ENCODE assay signal across 25 mouse cellular contexts in genomic region chr9:97599006-97599405, GRCm38 (mm10).
DNase-seq lines count a peak whose midpoint lies in the region; ATAC-seq and TF ChIP-seq lines count a peak whose summit lies in the region.
"Had no signal": no experiment of that assay in that cellular context is flagged by ENCODE, and none has a peak within 500 bp of the region (broad histone marks: within the 10 kb centered on the region; RNA-seq: fewer than 3 reads in every experiment).

No protein-coding gene starts in this region.

- no peak overlapping the region for H3K27ac ChIP-seq in forebrain, embryonic 14.5 days (ENCODE audit: low read depth, low read length)
- no peak overlapping the region for H3K27ac ChIP-seq in forebrain, embryonic 10.5 days
- no peak overlapping the region for H3K27ac ChIP-seq in limb, embryonic 13.5 days
- H3K27ac ChIP-seq in limb, embryonic 10.5 days = no peak overlapping the region
- H3K27ac ChIP-seq in forebrain, postnatal 0 days (ENCODE audit: low read depth, low read length) = no peak overlapping the region
- H3K27ac ChIP-seq: embryonic facial prominence, embryonic 12.5 days; embryonic facial prominence, embryonic 15.5 days; heart, adult 2 months; heart, embryonic 10.5 days; hindbrain, embryonic 12.5 days; hindbrain, embryonic 15.5 days had no signal

- ATAC-seq in forebrain, embryonic 14.5 days = no peak; the same call in 1 of the 2 replicates
- peak; percentile 40; the same call in 1 of the 2 replicates for ATAC-seq in limb, embryonic 13.5 days (ENCODE audit: low FRiP score, low read depth)
- peak; percentile 83 for ATAC-seq in forebrain, postnatal 0 days
- ATAC-seq: Patski had no signal

- no peaks in the 10 kb centered on the region for H3K27me3 ChIP-seq in forebrain, embryonic 14.5 days (replicated peaks; ENCODE audit: control insufficient read depth, insufficient read depth, low read length)
- H3K27me3 ChIP-seq in forebrain, embryonic 10.5 days (ENCODE audit: poor library complexity, severe bottlenecking) = no peaks in the 10 kb centered on the region
- peaks cover 8% of the 10 kb centered on the region; the same call in 1 of the 2 replicates for H3K27me3 ChIP-seq in limb, embryonic 13.5 days
- no peaks in the 10 kb centered on the region for H3K27me3 ChIP-seq in limb, embryonic 10.5 days (ENCODE audit: low read depth, poor library complexity, severe bottlenecking)
- H3K27me3 ChIP-seq in forebrain, postnatal 0 days (ENCODE audit: insufficient read depth, low read length) = no peaks in the 10 kb centered on the region
- H3K27me3 ChIP-seq: CH12.LX; embryonic facial prominence, embryonic 12.5 days; embryonic facial prominence, embryonic 15.5 days; hindbrain, embryonic 12.5 days; hindbrain, embryonic 15.5 days; Patski had no signal

- WGBS in forebrain, embryonic 14.5 days = 80% methylated on average over 3 of the region's 3 CpGs
- 95% methylated on average over 3 of the region's 3 CpGs for WGBS in forebrain, embryonic 10.5 days
- WGBS in limb, embryonic 13.5 days = 62% methylated on average over 3 of the region's 3 CpGs
- WGBS in limb, embryonic 10.5 days = 91% methylated on average over 3 of the region's 3 CpGs
- 58% methylated on average over 3 of the region's 3 CpGs for WGBS in forebrain, postnatal 0 days

- H3K36me3 ChIP-seq in forebrain, embryonic 14.5 days (ENCODE audit: control insufficient read depth, insufficient read depth, low read length) = no peaks in the 10 kb centered on the region
- H3K36me3 ChIP-seq in forebrain, embryonic 10.5 days (replicated peaks) = no peaks in the 10 kb centered on the region
- H3K36me3 ChIP-seq in limb, embryonic 13.5 days = no peaks in the 10 kb centered on the region
- H3K36me3 ChIP-seq in limb, embryonic 10.5 days = no peaks in the 10 kb centered on the region
- H3K36me3 ChIP-seq in forebrain, postnatal 0 days (ENCODE audit: insufficient read depth) = no peaks in the 10 kb centered on the region
- H3K36me3 ChIP-seq: embryonic facial prominence, embryonic 12.5 days; embryonic facial prominence, embryonic 15.5 days; G1E; heart, embryonic 10.5 days; hindbrain, embryonic 12.5 days; hindbrain, embryonic 15.5 days had no signal

- no peak overlapping the region for H3K4me3 ChIP-seq in forebrain, embryonic 14.5 days (ENCODE audit: low read depth, low read length)
- no peak overlapping the region for H3K4me3 ChIP-seq in forebrain, embryonic 10.5 days
- no peak overlapping the region for H3K4me3 ChIP-seq in limb, embryonic 13.5 days
- H3K4me3 ChIP-seq in limb, embryonic 10.5 days = no peak overlapping the region
- H3K4me3 ChIP-seq in forebrain, postnatal 0 days (ENCODE audit: low read depth, low read length) = no peak overlapping the region
- H3K4me3 ChIP-seq: embryonic facial prominence, embryonic 12.5 days; embryonic facial prominence, embryonic 15.5 days; heart, adult 2 months; heart, embryonic 10.5 days; hindbrain, embryonic 12.5 days; hindbrain, embryonic 15.5 days had no signal

- no peaks in the 10 kb centered on the region for H3K9me3 ChIP-seq in forebrain, embryonic 14.5 days (replicated peaks; ENCODE audit: control insufficient read depth, low read length)
- no peaks in the 10 kb centered on the region for H3K9me3 ChIP-seq in forebrain, embryonic 10.5 days
- no peaks in the 10 kb centered on the region for H3K9me3 ChIP-seq in limb, embryonic 13.5 days
- no peaks in the 10 kb centered on the region for H3K9me3 ChIP-seq in limb, embryonic 10.5 days (replicated peaks)
- H3K9me3 ChIP-seq in forebrain, postnatal 0 days (ENCODE audit: low read length) = no peaks in the 10 kb centered on the region
- H3K9me3 ChIP-seq: embryonic facial prominence, embryonic 12.5 days; embryonic facial prominence, embryonic 15.5 days; heart, embryonic 10.5 days; hindbrain, embryonic 12.5 days; hindbrain, embryonic 15.5 days had no signal

- H3K4me1 ChIP-seq in forebrain, embryonic 14.5 days (ENCODE audit: control insufficient read depth, insufficient read depth, low read length) = no peaks in the 10 kb centered on the region
- peaks cover 12% of the 10 kb centered on the region; the same call in 1 of the 2 replicates for H3K4me1 ChIP-seq in forebrain, embryonic 10.5 days
- peaks cover 25% of the 10 kb centered on the region for H3K4me1 ChIP-seq in limb, embryonic 13.5 days
- peaks cover 4% of the 10 kb centered on the region; the same call in 1 of the 2 replicates for H3K4me1 ChIP-seq in limb, embryonic 10.5 days
- H3K4me1 ChIP-seq in forebrain, postnatal 0 days (ENCODE audit: insufficient read depth) = peaks cover 5% of the 10 kb centered on the region; the same call in 1 of the 2 replicates
- H3K4me1 ChIP-seq: embryonic facial prominence, embryonic 12.5 days; embryonic facial prominence, embryonic 15.5 days; heart, embryonic 10.5 days had no signal

- H3K9ac ChIP-seq in forebrain, embryonic 14.5 days (ENCODE audit: low read length) = no peak overlapping the region
- H3K9ac ChIP-seq in limb, embryonic 13.5 days = no peak overlapping the region
- H3K9ac ChIP-seq in forebrain, postnatal 0 days = no peak overlapping the region
- H3K9ac ChIP-seq: embryonic facial prominence, embryonic 12.5 days; embryonic facial prominence, embryonic 15.5 days; hindbrain, embryonic 12.5 days; hindbrain, embryonic 15.5 days had no signal

- DNase-seq in forebrain, embryonic 14.5 days (ENCODE audit: low spot score) = peak; percentile 65
- DNase-seq in forebrain, embryonic 10.5 days (ENCODE audit: extremely low spot score, low spot score) = no peak
- DNase-seq in limb, embryonic 10.5 days (ENCODE audit: low spot score) = no peak
- DNase-seq in forebrain, postnatal 0 days = peak; percentile 81
- DNase-seq in embryo, embryonic 9.5 days (ENCODE audit: extremely low spot score) = no peak
- DNase-seq in lung, postnatal 14 days = no peak
- DNase-seq: adrenal gland, adult 2 months; adrenal gland, postnatal 14 days; B cell, adult 2 months; cerebellum, adult 18-20 months; cerebellum, adult 9-10 months; cerebellum, postnatal 14 days; gastrocnemius, postnatal 10 days; gastrocnemius, postnatal 36 days; heart, adult 2 months; kidney, adult 11 months had no signal

- TF ChIP-seq CTCF in forebrain, postnatal 0 days (IDR thresholded peaks at IDR 0.05; ENCODE audit: low read depth) = no peak

- no peak overlapping the region for H3K4me2 ChIP-seq in forebrain, embryonic 14.5 days (ENCODE audit: low read length)
- H3K4me2 ChIP-seq in limb, embryonic 13.5 days (replicated peaks) = peak overlapping the region; percentile 9; the same call in 1 of the 2 replicates
- no peak overlapping the region for H3K4me2 ChIP-seq in forebrain, postnatal 0 days (ENCODE audit: low read depth)
- H3K4me2 ChIP-seq: embryonic facial prominence, embryonic 12.5 days; embryonic facial prominence, embryonic 15.5 days; hindbrain, embryonic 12.5 days; hindbrain, embryonic 15.5 days had no signal

Comparison
In these comparisons a context has a peak if more than half of its experiments do, and no peak if none do; other contexts are left out.
1. DNase-seq: peak in forebrain, embryonic 14.5 days (single experiment) and forebrain, postnatal 0 days (single experiment); none in forebrain, embryonic 10.5 days (single experiment), limb, embryonic 10.5 days (single experiment), embryo, embryonic 9.5 days (single experiment) and lung, postnatal 14 days (single experiment).